Mouse (Mus musculus) lung, embryonic 14.5 days (tissue): ENCODE results near the gene Cd101. TPM values are rescaled to one million over a fixed set of nuclear protein-coding genes. Genes with fewer than 3 reads are reported as not detected.

Experiments
- ATAC-seq: fragments of 200-750 bp; cut with Nextera tagmentation; 2 replicates; pipeline ENCODE4 v1.8.0; 2017; ENCODE audit warnings: mild to moderate bottlenecking, moderate TSS enrichment, moderate library complexity; ENCODE audit not compliant: insufficient read depth
- DNase-seq: peaks from one replicate; pipeline ENCODE4 v3.0.0-alpha.2; 2015
- H3K27ac ChIP-seq: fragments of 300-500 bp; sonication (generic); 2 replicates; pipeline ENCODE4 v1.5.1; 2014; ENCODE audit warnings: low read depth, mild to moderate bottlenecking, moderate library complexity
- H3K27me3 ChIP-seq: fragments of 300-500 bp; sonication (generic); 2 replicates; pipeline ENCODE4 v1.6.1; 2014; ENCODE audit warnings: low read length, control low read depth; ENCODE audit not compliant: insufficient read depth
- H3K36me3 ChIP-seq: fragments of 300-500 bp; sonication (generic); 2 replicates; pipeline ENCODE4 v1.6.1; 2014; ENCODE audit warnings: control low read depth; ENCODE audit not compliant: insufficient read depth
- H3K4me1 ChIP-seq: fragments of 300-500 bp; sonication (generic); 2 replicates; pipeline ENCODE4 v1.6.1; 2014; ENCODE audit warnings: antibody characterized with exemption, control low read depth; ENCODE audit not compliant: insufficient read depth
- H3K4me2 ChIP-seq: fragments of 300-500 bp; sonication (generic); 2 replicates; pipeline ENCODE4 v1.6.1; 2014; ENCODE audit warnings: mild to moderate bottlenecking
- H3K4me3 ChIP-seq: fragments of 300-500 bp; sonication (generic); 2 replicates; pipeline ENCODE4 v1.5.1; 2014; ENCODE audit warnings: low read depth, low read length
- H3K9ac ChIP-seq: fragments of 300-500 bp; sonication (generic); 2 replicates; pipeline ENCODE4 v1.6.1; 2014
- H3K9me3 ChIP-seq: fragments of 300-500 bp; sonication (generic); 2 replicates; pipeline ENCODE4 v1.6.1; 2016; ENCODE audit warnings: low read depth, low read length, control low read depth
- CTCF ChIP-seq: IDR thresholded peaks from 2 replicates; pipeline ENCODE4 v1.5.1; 2016; ENCODE audit warnings: antibody characterized with exemption, low read depth
- WGBS: fragments of 180-500 bp; shearing (Covaris S2); extraction: QIAGEN DNeasy Blood & Tissue Kit; methylation state at CpG from one replicate; pipeline ENCODE4 v1.1.7; 2014; 5-methylcytosine and 5-hydroxymethylcytosine counted together
- polyA plus RNA-seq: library from polyadenylated mRNA; unstranded; fragments of >200 nt; fragmentation: Nextera tagmentation; extraction: Ambion mirVana; gene quantifications from 2 replicates; pipeline ENCODE4 v1.2.1, GENCODE M21; 2014

Cd101 gene
- polyA plus RNA-seq, 1 experiment from 2014 or later: 0.17 TPM

GRCm38 (mm10) chr3:101071576-101071975, 42.2 kb upstream of the Cd101 start:
- ATAC-seq (no peak), DNase-seq (no peak)
- Histone ChIP-seq H3K27ac (no peak overlapping the region), H3K4me2 (no peak overlapping the region), H3K9me3 (no peaks in the 10 kb centered on the region), H3K27me3 (no peaks in the 10 kb centered on the region), H3K4me1 (peaks cover 8% of the 10 kb centered on the region; the same call in 1 of the 2 replicates), H3K9ac (no peak overlapping the region), H3K36me3 (peaks cover 23% of the 10 kb centered on the region), H3K4me3 (no peak overlapping the region)
- TF ChIP-seq CTCF: no peak

GRCm38 (mm10) chr3:101070796-101071235, 41.5 kb upstream of the Cd101 start:
- H3K4me1 ChIP-seq: peaks cover 5% of the 10 kb centered on the region; the same call in 1 of the 2 replicates
- peak; percentile 53 for ATAC-seq
- no peak overlapping the region for H3K4me2 ChIP-seq
- DNase-seq: peak; percentile 50
- TF ChIP-seq CTCF: no peak
- no peaks in the 10 kb centered on the region for H3K27me3 ChIP-seq
- H3K27ac ChIP-seq: peak overlapping the region; percentile 61
- no peaks in the 10 kb centered on the region for H3K9me3 ChIP-seq
- peaks cover 22% of the 10 kb centered on the region; the same call in 1 of the 2 replicates for H3K36me3 ChIP-seq
- H3K4me3 ChIP-seq: no peak overlapping the region
- no peak overlapping the region for H3K9ac ChIP-seq
- 45% methylated on average over 6 of the region's 6 CpGs for WGBS

DNA sequence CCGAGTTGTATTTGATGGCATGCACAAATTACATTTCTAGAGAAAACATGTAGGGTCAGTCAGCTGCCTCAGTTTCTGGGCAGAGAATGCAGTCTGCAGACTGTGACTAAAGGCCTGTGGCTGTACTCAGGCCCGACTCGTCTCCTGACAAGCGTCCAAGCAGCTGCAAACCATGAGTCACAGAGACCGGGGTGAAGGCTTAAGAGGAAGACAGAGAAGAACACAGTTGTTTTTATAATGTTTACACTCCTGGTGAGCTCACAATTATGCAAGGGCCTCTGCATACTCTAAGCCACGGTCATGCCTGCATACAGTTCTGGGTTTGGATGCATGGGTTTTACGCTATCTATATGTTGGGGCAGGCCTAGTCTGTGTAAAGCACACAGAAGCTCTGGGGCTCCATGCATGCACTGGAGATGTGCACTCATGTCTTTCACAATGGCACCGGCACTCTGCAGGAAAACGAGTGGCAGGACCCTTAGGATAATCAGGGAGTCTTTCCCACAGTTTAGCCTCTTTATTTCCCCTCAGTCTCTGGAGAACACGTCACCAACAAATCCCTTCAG, 41.0 kb upstream of the Cd101 start:
- ATAC-seq (peak; percentile 67), DNase-seq (peak; percentile 78)
- TF ChIP-seq CTCF: no peak
- Histone ChIP-seq H3K9me3 (no peaks in the 10 kb centered on the region), H3K4me2 (no peak overlapping the region), H3K36me3 (peaks cover 22% of the 10 kb centered on the region; the same call in 1 of the 2 replicates), H3K9ac (no peak overlapping the region), H3K27ac (peak overlapping the region; percentile 61), H3K27me3 (no peaks in the 10 kb centered on the region), H3K4me3 (no peak overlapping the region), H3K4me1 (0 out of 2 replicates have a peak, but pooled peaks cover 3% of the 10 kb centered on the region)
- 43% methylated on average over 10 of the region's 10 CpGs for WGBS

GRCm38 (mm10) chr3:101068701-101069100, 39.3 kb upstream of the Cd101 start:
- TF ChIP-seq CTCF: no peak
- DNase-seq: no peak
- Histone ChIP-seq H3K27me3 (no peaks in the 10 kb centered on the region), H3K4me2 (no peak overlapping the region), H3K4me1 (0 out of 2 replicates have a peak, but pooled peaks cover 3% of the 10 kb centered on the region), H3K9ac (no peak overlapping the region), H3K27ac (no peak overlapping the region), H3K4me3 (no peak overlapping the region), H3K36me3 (peaks cover 22% of the 10 kb centered on the region; the same call in 1 of the 2 replicates), H3K9me3 (no peaks in the 10 kb centered on the region)
- no peak for ATAC-seq
- 71% methylated on average over 5 of the region's 5 CpGs for WGBS

GRCm38 (mm10) chr3:101066175-101066574, 36.8 kb upstream of the Cd101 start:
- Histone ChIP-seq H3K36me3 (peaks cover 6% of the 10 kb centered on the region; the same call in 1 of the 2 replicates), H3K27me3 (no peaks in the 10 kb centered on the region), H3K27ac (no peak overlapping the region), H3K9me3 (no peaks in the 10 kb centered on the region), H3K4me3 (no peak overlapping the region), H3K4me2 (no peak overlapping the region), H3K9ac (no peak overlapping the region), H3K4me1 (no peaks in the 10 kb centered on the region)
- ATAC-seq (no peak), DNase-seq (no peak)
- 76% methylated on average over 6 of the region's 6 CpGs for WGBS
- no peak for TF ChIP-seq CTCF

DNA sequence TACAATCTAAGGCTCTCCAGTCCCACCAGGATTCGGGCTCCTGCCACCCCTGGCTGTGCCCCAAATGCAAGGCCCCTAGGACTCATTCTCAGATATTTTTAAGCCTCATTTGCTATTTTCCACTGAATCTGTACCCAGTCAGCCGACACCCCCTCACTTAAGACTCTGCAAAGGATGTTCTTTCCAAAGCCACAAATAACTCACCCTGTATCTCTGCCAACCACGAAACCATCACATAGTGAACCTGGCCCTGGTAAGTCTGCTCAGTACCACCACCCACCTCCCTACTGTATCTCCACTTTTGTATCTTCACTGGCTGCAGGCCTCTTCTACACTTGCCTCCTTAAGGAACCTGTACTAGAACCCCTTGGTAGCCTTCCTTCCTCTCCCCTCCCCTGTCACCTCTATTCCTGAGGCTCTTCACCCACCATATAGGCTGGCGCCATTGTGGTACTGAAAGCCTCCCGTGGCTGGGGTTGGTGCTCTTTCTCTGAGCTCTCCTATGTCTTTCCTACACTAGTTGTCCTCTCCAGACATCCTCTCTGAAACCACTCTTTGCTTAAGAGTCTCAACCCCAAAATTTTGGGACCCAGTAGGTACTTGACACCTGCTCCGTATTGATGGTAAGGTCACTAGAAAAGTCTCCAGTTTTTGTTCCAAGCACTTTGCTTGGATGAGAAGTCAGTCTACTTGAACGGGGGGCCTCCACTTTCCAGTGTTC, 32.7 kb upstream of the Cd101 start:
- DNase-seq (no peak), ATAC-seq (no peak)
- no peaks in the 10 kb centered on the region for H3K4me1 ChIP-seq
- no peak for TF ChIP-seq CTCF
- no peak overlapping the region for H3K27ac ChIP-seq
- H3K9me3 ChIP-seq: no peaks in the 10 kb centered on the region
- H3K27me3 ChIP-seq: no peaks in the 10 kb centered on the region
- peaks cover 27% of the 10 kb centered on the region for H3K36me3 ChIP-seq
- no peak overlapping the region for H3K9ac ChIP-seq
- H3K4me3 ChIP-seq: no peak overlapping the region
- WGBS: 85% methylated on average over 7 of the region's 7 CpGs
- no peak overlapping the region for H3K4me2 ChIP-seq

DNA sequence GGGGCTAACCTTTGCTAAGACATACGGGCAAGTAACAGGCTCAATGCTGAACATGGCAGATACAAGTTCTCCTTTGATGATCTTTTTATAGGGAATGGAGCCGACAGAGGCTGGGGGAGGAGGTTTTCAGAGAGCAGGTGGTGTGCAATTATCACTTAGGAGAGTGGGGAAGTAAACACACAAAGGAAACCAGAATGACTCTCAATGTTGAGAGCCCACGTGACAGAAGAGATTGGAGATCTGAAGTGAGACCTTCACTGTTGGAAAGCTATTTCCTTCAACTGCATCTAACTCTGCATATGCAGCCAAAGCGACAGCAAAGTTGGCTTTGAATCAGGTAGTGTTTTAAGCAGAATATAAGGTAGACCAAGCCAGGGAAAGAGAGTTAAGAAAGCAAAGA, 29.9 kb upstream of the Cd101 start:
- peaks cover 48% of the 10 kb centered on the region for H3K36me3 ChIP-seq
- WGBS: 58% methylated on average over 4 of the region's 4 CpGs

More for the DNA sequence above, 29.9 kb upstream of the Cd101 start:
- H3K9ac ChIP-seq: no peak overlapping the region
- DNase-seq (no peak), ATAC-seq (no peak)
- no peak overlapping the region for H3K27ac ChIP-seq
- H3K4me3 ChIP-seq: no peak overlapping the region
- no peaks in the 10 kb centered on the region for H3K4me1 ChIP-seq
- no peak overlapping the region for H3K4me2 ChIP-seq
- no peaks in the 10 kb centered on the region for H3K27me3 ChIP-seq
- no peaks in the 10 kb centered on the region for H3K9me3 ChIP-seq
- TF ChIP-seq CTCF: no peak
